Mouse (Mus musculus) skeletal muscle tissue, adult 2 months (tissue): ENCODE results near the gene Rpn1.

Experiments used
- DNase-seq: peaks from one replicate; pipeline ENCODE4 v3.0.0-alpha.2; 2012; ENCODE audit warnings: low read depth, low spot score

Rpn1 gene

GRCm38 (mm10) chr6:88065116-88065515 is 19.2 kb upstream of the Rpn1 start:
- peak; percentile 58 for DNase-seq

GRCm38 (mm10) chr6:88065968-88066367 is 18.3 kb upstream of the Rpn1 start:
- DNase-seq, result no peak

- no peak for DNase-seq
Observed at GRCm38 (mm10) chr6:88067722-88068121, 16.6 kb upstream of the Rpn1 start.

GRCm38 (mm10) chr6:88068739-88069138 is 15.5 kb upstream of the Rpn1 start:
- DNase-seq, result no peak

GRCm38 (mm10) chr6:88070468-88070867 is 13.8 kb upstream of the Rpn1 start:
- DNase-seq, result no peak

- no peak for DNase-seq
Observed at GRCm38 (mm10) chr6:88071216-88071615, 13.1 kb upstream of the Rpn1 start.

- DNase-seq, result peak; percentile 97
Observed at GRCm38 (mm10) chr6:88074752-88075554, 9.3 kb upstream of the Rpn1 start.

- no peak for DNase-seq
Observed at GRCm38 (mm10) chr6:88075960-88076517, 8.2 kb upstream of the Rpn1 start.

GRCm38 (mm10) chr6:88083095-88083494 is 1.2 kb upstream of the Rpn1 start:
- DNase-seq, result no peak

- no peak for DNase-seq
Observed at GRCm38 (mm10) chr6:88083672-88084071, 610 bp upstream of the Rpn1 start.

GRCm38 (mm10) chr6:88088971-88089370 is 4.7 kb downstream of the Rpn1 start:
- DNase-seq, result no peak

GRCm38 (mm10) chr6:88095377-88095776 is 11.1 kb downstream of the Rpn1 start:
- DNase-seq, result no peak

GRCm38 (mm10) chr6:88102096-88102495 is 17.8 kb downstream of the Rpn1 start:
- DNase-seq, result peak; percentile 66

- DNase-seq, result peak; percentile 95
Observed at GRCm38 (mm10) chr6:88105783-88106611, 21.7 kb downstream of the Rpn1 start.

GRCm38 (mm10) chr6:88106612-88107123 is 22.4 kb downstream of the Rpn1 start:
- no peak for DNase-seq

- DNase-seq, result no peak
Observed at GRCm38 (mm10) chr6:88107661-88108535, 23.6 kb downstream of the Rpn1 start.

GRCm38 (mm10) chr6:88113139-88113538 is 28.9 kb downstream of the Rpn1 start:
- DNase-seq, result no peak

- DNase-seq, result no peak
Observed at GRCm38 (mm10) chr6:88114414-88114813, 30.1 kb downstream of the Rpn1 start.

- no peak for DNase-seq
Observed at GRCm38 (mm10) chr6:88116347-88117183, 32.3 kb downstream of the Rpn1 start.

- DNase-seq, result no peak
Observed at GRCm38 (mm10) chr6:88117184-88117575, 32.9 kb downstream of the Rpn1 start.
